Mouse (Mus musculus) limb, embryonic 11.5 days (tissue): ENCODE results near the gene Foxp2. TPM values are rescaled to one million over a fixed set of nuclear protein-coding genes. Genes with fewer than 3 reads are reported as not detected.

ENCODE experiments used
- ATAC-seq: fragments of 200-750 bp; cut with Nextera tagmentation; 2 replicates; pipeline ENCODE4 v1.8.0; 2017; ENCODE audit warnings: low read depth; ENCODE audit not compliant: insufficient number of reproducible peaks, low FRiP score, low TSS enrichment
- DNase-seq: peaks from one replicate; pipeline ENCODE4 v3.0.0-alpha.2; 2015; ENCODE audit warnings: low spot score
- H3K27ac ChIP-seq: fragments of 300-500 bp; sonication (generic); replicated peaks from 2 replicates; pipeline ENCODE4 v1.5.1; 2014; ENCODE audit warnings: low read depth, mild to moderate bottlenecking, low read length
- H3K27me3 ChIP-seq: fragments of 300-500 bp; sonication (generic); 2 replicates; pipeline ENCODE4 v1.6.1; 2014; ENCODE audit warnings: mild to moderate bottlenecking, low read length, mixed read lengths; ENCODE audit not compliant: control insufficient read depth, insufficient read depth
- H3K36me3 ChIP-seq: fragments of 300-500 bp; sonication (generic); 2 replicates; pipeline ENCODE4 v1.6.1; 2014; ENCODE audit warnings: mild to moderate bottlenecking, low read length, moderate library complexity, mixed read lengths; ENCODE audit not compliant: control insufficient read depth, insufficient read depth
- H3K4me1 ChIP-seq: fragments of 300-500 bp; sonication (generic); 2 replicates; pipeline ENCODE4 v1.6.1; 2014; ENCODE audit warnings: low read length, mixed read lengths; ENCODE audit not compliant: control insufficient read depth, insufficient read depth
- H3K4me2 ChIP-seq: fragments of 300-500 bp; sonication (generic); 2 replicates; pipeline ENCODE4 v1.6.1; 2014; ENCODE audit warnings: low read depth, mild to moderate bottlenecking, moderate library complexity; ENCODE audit not compliant: severe bottlenecking
- H3K4me3 ChIP-seq: fragments of 300-500 bp; sonication (generic); 2 replicates; pipeline ENCODE4 v1.5.1; 2014; ENCODE audit warnings: low read depth, low read length
- H3K9ac ChIP-seq: fragments of 300-500 bp; sonication (generic); 2 replicates; pipeline ENCODE4 v1.6.1; 2014; ENCODE audit warnings: mild to moderate bottlenecking, low read length
- H3K9me3 ChIP-seq: fragments of 300-500 bp; sonication (generic); 2 replicates; pipeline ENCODE4 v1.6.1; 2016; ENCODE audit warnings: low read length; ENCODE audit not compliant: control insufficient read depth
- WGBS: fragments of 180-500 bp; shearing (Covaris S2); extraction: QIAGEN DNeasy Blood & Tissue Kit; methylation state at CpG from one replicate; pipeline ENCODE4 v1.1.7; 2014; 5-methylcytosine and 5-hydroxymethylcytosine counted together
- polyA plus RNA-seq: library from polyadenylated mRNA; unstranded; fragments of >200 nt; fragmentation: Nextera tagmentation; extraction: Ambion mirVana; gene quantifications from 2 replicates; pipeline ENCODE4 v1.2.1, GENCODE M21; 2014

The Foxp2 gene
- polyA plus RNA-seq, 1 experiment from 2014 or later, result 24.2 TPM

- no peak for DNase-seq
- no peaks in the 10 kb centered on the region for H3K9me3 ChIP-seq
- 32% methylated on average over 1 of the region's 1 CpGs for WGBS
- no peaks in the 10 kb centered on the region for H3K4me1 ChIP-seq
- no peaks in the 10 kb centered on the region for H3K27me3 ChIP-seq
- H3K9ac ChIP-seq, result no peak overlapping the region
- no peak overlapping the region for H3K4me2 ChIP-seq
- H3K4me3 ChIP-seq, result no peak overlapping the region
- H3K36me3 ChIP-seq, result no peaks in the 10 kb centered on the region
- no peak for ATAC-seq
- no peak overlapping the region for H3K27ac ChIP-seq
Measured at GRCm38 (mm10) chr6:15142094-15142493, 240.9 kb downstream of the Foxp2 start.

GRCm38 (mm10) chr6:15151619-15152018 is 250.5 kb downstream of the Foxp2 start:
- ATAC-seq, result no peak
- Histone ChIP-seq H3K9me3 (no peaks in the 10 kb centered on the region), H3K36me3 (no peaks in the 10 kb centered on the region), H3K27me3 (no peaks in the 10 kb centered on the region), H3K9ac (no peak overlapping the region), H3K4me2 (no peak overlapping the region), H3K27ac (no peak overlapping the region), H3K4me3 (no peak overlapping the region), H3K4me1 (no peaks in the 10 kb centered on the region)
- WGBS, result 62% methylated on average over 3 of the region's 3 CpGs
- no peak for DNase-seq

- no peak overlapping the region for H3K4me3 ChIP-seq
- WGBS, result 72% methylated on average over 2 of the region's 2 CpGs
- H3K9ac ChIP-seq, result no peak overlapping the region
- no peak overlapping the region for H3K27ac ChIP-seq
- DNase-seq, result no peak
- no peak overlapping the region for H3K4me2 ChIP-seq
- H3K36me3 ChIP-seq, result no peaks in the 10 kb centered on the region
- H3K27me3 ChIP-seq, result no peaks in the 10 kb centered on the region
- ATAC-seq, result no peak
- H3K9me3 ChIP-seq, result no peaks in the 10 kb centered on the region
- no peaks in the 10 kb centered on the region for H3K4me1 ChIP-seq
Measured at GRCm38 (mm10) chr6:15163508-15164053, 262.4 kb downstream of the Foxp2 start.

GRCm38 (mm10) chr6:15176754-15177153 is 275.6 kb downstream of the Foxp2 start:
- Histone ChIP-seq H3K9me3 (no peaks in the 10 kb centered on the region), H3K9ac (no peak overlapping the region), H3K4me1 (no peaks in the 10 kb centered on the region), H3K27ac (no peak overlapping the region), H3K4me3 (no peak overlapping the region), H3K36me3 (no peaks in the 10 kb centered on the region), H3K4me2 (no peak overlapping the region), H3K27me3 (no peaks in the 10 kb centered on the region)
- ATAC-seq (no peak), DNase-seq (no peak)

GRCm38 (mm10) chr6:15192877-15193276 is 291.7 kb downstream of the Foxp2 start:
- H3K4me2 ChIP-seq, result no peak overlapping the region
- H3K36me3 ChIP-seq, result no peaks in the 10 kb centered on the region
- H3K9ac ChIP-seq, result no peak overlapping the region
- no peaks in the 10 kb centered on the region for H3K4me1 ChIP-seq
- 64% methylated on average over 5 of the region's 5 CpGs for WGBS
- no peak overlapping the region for H3K4me3 ChIP-seq
- H3K9me3 ChIP-seq, result no peaks in the 10 kb centered on the region
- ATAC-seq, result no peak
- DNase-seq, result no peak
- H3K27ac ChIP-seq, result no peak overlapping the region
- no peaks in the 10 kb centered on the region for H3K27me3 ChIP-seq

- Histone ChIP-seq H3K9ac (no peak overlapping the region), H3K36me3 (no peaks in the 10 kb centered on the region), H3K9me3 (no peaks in the 10 kb centered on the region), H3K27ac (no peak overlapping the region), H3K27me3 (no peaks in the 10 kb centered on the region), H3K4me3 (no peak overlapping the region), H3K4me1 (no peaks in the 10 kb centered on the region), H3K4me2 (no peak overlapping the region)
- ATAC-seq (no peak), DNase-seq (no peak)
- 86% methylated on average over 10 of the region's 10 CpGs for WGBS
Measured at GRCm38 (mm10) chr6:15242176-15242942, 341.2 kb downstream of the Foxp2 start.

GRCm38 (mm10) chr6:15257393-15257792 is 356.2 kb downstream of the Foxp2 start:
- H3K27me3 ChIP-seq, result no peaks in the 10 kb centered on the region
- ATAC-seq (no peak), DNase-seq (no peak)
- H3K4me3 ChIP-seq, result no peak overlapping the region
- H3K27ac ChIP-seq, result no peak overlapping the region
- H3K9me3 ChIP-seq, result no peaks in the 10 kb centered on the region
- H3K4me2 ChIP-seq, result no peak overlapping the region
- WGBS, result 24% methylated on average over 7 of the region's 7 CpGs
- no peaks in the 10 kb centered on the region for H3K36me3 ChIP-seq
- H3K9ac ChIP-seq, result no peak overlapping the region
- no peaks in the 10 kb centered on the region for H3K4me1 ChIP-seq

GRCm38 (mm10) chr6:15257893-15258292 is 356.7 kb downstream of the Foxp2 start:
- Histone ChIP-seq H3K4me1 (no peaks in the 10 kb centered on the region), H3K36me3 (no peaks in the 10 kb centered on the region), H3K27ac (no peak overlapping the region), H3K9ac (no peak overlapping the region), H3K4me2 (no peak overlapping the region), H3K4me3 (no peak overlapping the region), H3K9me3 (no peaks in the 10 kb centered on the region), H3K27me3 (no peaks in the 10 kb centered on the region)
- ATAC-seq, result no peak
- no peak for DNase-seq
- WGBS, result 58% methylated on average over 6 of the region's 6 CpGs

GRCm38 (mm10) chr6:15268136-15268535 is 367.0 kb downstream of the Foxp2 start:
- no peak overlapping the region for H3K9ac ChIP-seq
- DNase-seq (no peak), ATAC-seq (no peak)
- no peak overlapping the region for H3K27ac ChIP-seq
- H3K36me3 ChIP-seq, result no peaks in the 10 kb centered on the region
- no peaks in the 10 kb centered on the region for H3K27me3 ChIP-seq
- H3K4me3 ChIP-seq, result no peak overlapping the region
- 89% methylated on average over 2 of the region's 2 CpGs for WGBS
- H3K4me2 ChIP-seq, result no peak overlapping the region
- no peaks in the 10 kb centered on the region for H3K4me1 ChIP-seq
- no peaks in the 10 kb centered on the region for H3K9me3 ChIP-seq
